Mouse (Mus musculus) layer of hippocampus, postnatal 36 days (tissue): ENCODE results near the gene Mef2b. TPM values are rescaled to one million over a fixed set of nuclear protein-coding genes. Genes with fewer than 3 reads are reported as not detected.

Experiments used
- microRNA-seq, 2 experiments: library from miRNA; unstranded; fragments of <30 nt; microRNA quantifications; one replicate each; pipeline ENCODE4 v1.2.0; 2021
- total RNA-seq, 2 experiments: library from RNA; stranded (reverse); gene quantifications; 2 replicates each; pipeline ENCODE4 v1.2.3; 2021

Gene Mef2b
- total RNA-seq, 2 experiments from 2014 or later: 0.27 to 0.38 TPM

Small RNAs within 50 kb of the gene (microRNA-seq; reads per million reads assigned to microRNA genes)
- gene Mir7066: 8.1 to 8.5 reads per million in 2 experiments

Other genes with a start within 250 kb of the Mef2b start
- under 1 TPM in 1 of 2 experiments, not detected in 1; 0.76 TPM for gene Tssk6, start 237.5 kb upstream of the Mef2b start, total RNA-seq
- gene Ndufa13, start 237.2 kb upstream of the Mef2b start, total RNA-seq: 100 to 1,000 TPM; 154 to 159 TPM
- 10 to 100 TPM; 32.3 to 36.3 TPM for gene Yjefn3, start 237.0 kb upstream of the Mef2b start, total RNA-seq
- gene Gatad2a, start 143.3 kb upstream of the Mef2b start, total RNA-seq: 10 to 100 TPM; 31.4 to 33.4 TPM
- 10 to 100 TPM; 77.3 to 80.9 TPM for gene Mau2, start 97.0 kb upstream of the Mef2b start, total RNA-seq
- gene Sugp1, start 96.9 kb upstream of the Mef2b start, total RNA-seq: 10 to 100 TPM; 47.0 to 51.3 TPM
- 1 to 10 TPM; 5.0 to 8.5 TPM for gene Tm6sf2, start 66.8 kb upstream of the Mef2b start, total RNA-seq
- gene Hapln4, start 56.3 kb upstream of the Mef2b start, total RNA-seq: 10 to 100 TPM; 73.7 to 91.3 TPM
- 100 to 1,000 TPM; 167 to 170 TPM for gene Ncan, start 18.8 kb upstream of the Mef2b start, total RNA-seq
- gene Nr2c2ap, start 8.4 kb upstream of the Mef2b start, total RNA-seq: 10 to 100 TPM; 25.4 to 30.5 TPM
- 10 to 100 TPM; 14.0 to 15.3 TPM for gene Rfxank, start 557 bp upstream of the Mef2b start, total RNA-seq
- gene Borcs8, start 212 bp upstream of the Mef2b start, total RNA-seq: 10 to 100 TPM; 43.9 to 50.8 TPM
- 10 to 100 TPM; 43.5 to 57.1 TPM for gene Tmem161a, start 32.6 kb downstream of the Mef2b start, total RNA-seq
- gene Slc25a42, start 72.6 kb downstream of the Mef2b start, total RNA-seq: 10 to 100 TPM; 44.8 to 49.7 TPM
- 100 to 1,000 TPM; 118 to 126 TPM for gene Sugp2, start 94.5 kb downstream of the Mef2b start, total RNA-seq
- gene Armc6, start 94.8 kb downstream of the Mef2b start, total RNA-seq: 10 to 100 TPM; 47.0 to 50.5 TPM
- 10 to 100 TPM; 77.3 to 86.6 TPM for gene Homer3, start 143.1 kb downstream of the Mef2b start, total RNA-seq
- 10 to 100 TPM; 39.7 to 40.2 TPM for gene Ddx49, start 162.8 kb downstream of the Mef2b start, total RNA-seq
- 100 to 1,000 TPM; 129 to 133 TPM for gene Cope, start 162.8 kb downstream of the Mef2b start, total RNA-seq
- gene Cers1, start 176.1 kb downstream of the Mef2b start, total RNA-seq: 100 to 1,000 TPM; 116 to 127 TPM
- gene Gdf1, start 190.1 kb downstream of the Mef2b start, total RNA-seq: 10 to 100 TPM; 11.2 to 18.7 TPM
- gene Upf1, start 213.6 kb downstream of the Mef2b start, total RNA-seq: 10 to 100 TPM; 70.4 to 72.6 TPM
- under 1 TPM; 0.32 to 0.91 TPM for gene Comp, start 233.8 kb downstream of the Mef2b start, total RNA-seq